Mouse (Mus musculus) gastrocnemius, adult 8-10 months (tissue): ENCODE data around the gene Eapp. TPM values are rescaled to one million over a fixed set of nuclear protein-coding genes. Genes with fewer than 3 reads are reported as not detected.
"Not testable (repeated sequence)": the region's sequence is repeated elsewhere in the genome, so short reads cannot be mapped to it uniquely, and the experiment has no call there.

Source experiments
- DNase-seq, 2 experiments: peaks; one replicate each; pipeline ENCODE4 v3.0.0; 2022; ENCODE audit warnings: low spot score in 2 of 2
- total RNA-seq, 4 experiments: library from RNA; stranded (reverse); gene quantifications; 2 replicates each; pipeline ENCODE4 v1.2.4; 2022

The Eapp gene
- total RNA-seq, 4 experiments from 2014 or later = 15.1 to 24.6 (median 15.1) TPM

- no peak for DNase-seq
Observed at GRCm38 (mm10) chr12:54683182-54683581, 12.5 kb downstream of the Eapp start.

- no peak for DNase-seq
Observed at GRCm38 (mm10) chr12:54676709-54677108, 19.0 kb downstream of the Eapp start.

GRCm38 (mm10) chr12:54675396-54675795, 20.3 kb downstream of the Eapp start:
- DNase-seq = no peak

- DNase-seq = no peak
Observed at GRCm38 (mm10) chr12:54671262-54671661, 24.4 kb downstream of the Eapp start.

- DNase-seq = no peak
Observed at GRCm38 (mm10) chr12:54668141-54668540, 27.6 kb downstream of the Eapp start.

- no peak for DNase-seq
Observed at GRCm38 (mm10) chr12:54665526-54665925, 30.2 kb downstream of the Eapp start.

- DNase-seq = not testable (repeated sequence)
Observed at GRCm38 (mm10) chr12:54661470-54661869, 34.2 kb downstream of the Eapp start.

- DNase-seq = no peak
Observed at GRCm38 (mm10) chr12:54659901-54660300, 35.8 kb downstream of the Eapp start.

- DNase-seq = no peak
Observed at GRCm38 (mm10) chr12:54658425-54659092, 37.1 kb downstream of the Eapp start.

- DNase-seq = no peak
Observed at GRCm38 (mm10) chr12:54657951-54658350, 37.7 kb downstream of the Eapp start.

GRCm38 (mm10) chr12:54657226-54657625, 38.5 kb downstream of the Eapp start:
- no peak for DNase-seq

- peak; percentile 88 to 94 for DNase-seq
Observed at GRCm38 (mm10) chr12:54656396-54657171, 39.1 kb downstream of the Eapp start, which contains the start of gene Sptssa. Gene Sptssa (minus strand): TSS chr12:54656573.

GRCm38 (mm10) chr12:54656039-54656395, 39.7 kb downstream of the Eapp start:
- DNase-seq = no peak

- no peak for DNase-seq
Observed at GRCm38 (mm10) chr12:54655292-54656038, 40.2 kb downstream of the Eapp start.

GRCm38 (mm10) chr12:54654741-54655140, 41.0 kb downstream of the Eapp start:
- DNase-seq = no peak

GRCm38 (mm10) chr12:54654141-54654540, 41.6 kb downstream of the Eapp start:
- no peak for DNase-seq

GRCm38 (mm10) chr12:54652346-54652745, 43.4 kb downstream of the Eapp start:
- no peak for DNase-seq

GRCm38 (mm10) chr12:54651820-54652219, 43.9 kb downstream of the Eapp start:
- no peak for DNase-seq

- no peak for DNase-seq
Observed at GRCm38 (mm10) chr12:54651158-54651557, 44.5 kb downstream of the Eapp start.

GRCm38 (mm10) chr12:54644947-54645346, 50.8 kb downstream of the Eapp start:
- no peak for DNase-seq

GRCm38 (mm10) chr12:54643320-54643892, 52.3 kb downstream of the Eapp start:
- DNase-seq = no peak

GRCm38 (mm10) chr12:54641374-54641773, 54.3 kb downstream of the Eapp start:
- DNase-seq = no peak
